Mouse (Mus musculus): ENCODE measurements around the gene Tmem143. TPM values are rescaled to one million over a fixed set of nuclear protein-coding genes. Genes with fewer than 3 reads are reported as not detected.
"Not testable (repeated sequence)": the region's sequence is repeated elsewhere in the genome, so short reads cannot be mapped to it uniquely, and the experiment has no call there.

The Tmem143 gene
- total and polyA plus RNA-seq, 2 experiments from 2014 or later, result 4.9 to 29.7 TPM

DNA sequence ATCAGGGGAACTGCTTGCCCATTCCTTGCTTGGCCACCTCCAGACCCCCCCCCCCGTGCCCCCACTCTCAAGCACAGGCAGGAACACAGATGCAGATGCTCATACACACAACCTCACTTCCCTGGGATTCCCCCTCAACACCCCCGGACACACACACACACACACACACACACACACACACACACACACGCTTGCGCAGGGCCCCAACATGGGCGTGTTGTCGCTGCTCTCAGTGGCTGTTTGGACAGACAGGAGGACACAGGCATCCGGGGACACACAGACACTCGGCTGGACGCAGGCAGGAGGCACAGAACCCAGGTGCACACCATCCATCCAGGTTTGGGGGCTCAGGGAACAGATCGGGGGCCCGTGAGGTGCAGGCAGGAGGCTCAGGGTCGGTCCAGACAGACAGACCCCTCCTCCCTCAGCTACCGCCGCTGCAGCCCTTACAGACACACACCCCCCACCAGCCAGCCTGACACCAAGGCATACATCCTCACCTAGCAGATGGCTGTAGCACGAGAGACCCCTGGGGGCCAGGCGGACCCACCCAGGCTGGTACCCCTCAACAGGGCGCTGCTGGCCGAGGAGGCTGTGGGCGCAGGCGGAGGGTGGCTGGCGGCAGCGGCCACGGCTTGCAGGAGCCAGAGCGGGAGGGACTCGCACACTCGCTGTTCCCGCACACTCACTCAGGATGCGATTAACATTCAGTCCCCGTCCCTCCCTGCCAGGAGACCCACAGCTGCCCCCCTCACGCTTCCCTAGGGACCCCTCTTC lies 26.3 kb upstream of the Tmem143 start:
- Histone ChIP-seq H3K27ac (ENCODE audit: low read depth, low read length) (no peak overlapping the region), H3K4me3 (ENCODE audit: low read depth, low read length) (peak overlapping the region; percentile 39), H3K27me3 (ENCODE audit: insufficient read depth, low read length) (no peaks in the 10 kb centered on the region; the same call in 1 of the 2 replicates), H3K4me1 (ENCODE audit: insufficient read depth) (peaks cover 30% of the 10 kb centered on the region), H3K36me3 (ENCODE audit: insufficient read depth) (peaks cover 9% of the 10 kb centered on the region), H3K9me3 (ENCODE audit: low read length) (no peaks in the 10 kb centered on the region), H3K4me2 (ENCODE audit: low read depth) (peak overlapping the region; percentile 85), H3K9ac (peak overlapping the region; percentile 61)
- no peak for TF ChIP-seq CTCF (IDR thresholded peaks at IDR 0.05; ENCODE audit: low read depth)
- DNase-seq, result peak; percentile 35
- ATAC-seq, result no peak; the same call in 1 of the 2 replicates
- under 1% methylated on average over 30 of the region's 30 CpGs for WGBS

DNA sequence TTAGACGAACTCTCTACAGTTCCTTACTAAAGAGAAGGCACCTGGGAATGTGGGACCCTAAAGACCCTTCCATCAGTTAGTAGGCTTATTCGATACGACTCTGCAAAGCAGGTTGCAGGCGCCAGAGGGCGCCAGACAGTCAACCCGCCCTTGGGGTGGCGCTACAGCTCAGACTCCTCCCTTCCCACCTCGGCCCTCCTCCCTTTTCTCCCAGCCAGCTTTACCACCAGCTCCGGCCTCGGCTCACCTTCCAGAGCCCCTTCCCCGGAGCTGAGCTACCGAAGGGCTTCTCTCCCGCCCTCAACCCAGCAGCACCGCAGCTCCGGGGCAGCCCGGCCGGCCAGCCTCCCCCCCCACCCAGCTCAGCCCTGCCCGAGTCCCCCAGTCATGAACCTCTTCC lies 24.1 kb upstream of the Tmem143 start, which contains the start of gene Kdelr1:
Gene Kdelr1 (plus strand): TSS at position 149 of the 400 bp plus-strand sequence.
- 3% methylated on average over 18 of the region's 18 CpGs for WGBS
- DNase-seq, result peak; percentile 95
- ATAC-seq, result peak; percentile 81
- H3K36me3 ChIP-seq (ENCODE audit: insufficient read depth), result peaks cover 29% of the 10 kb centered on the region
- peak within 1 kb of the TSS; percentile 90 for H3K9ac ChIP-seq
- peaks cover 25% of the 10 kb centered on the region for H3K4me1 ChIP-seq (ENCODE audit: insufficient read depth)
- H3K27ac ChIP-seq (ENCODE audit: low read depth, low read length), result peak within 1 kb of the TSS; percentile 85
- TF ChIP-seq CTCF (IDR thresholded peaks at IDR 0.05; ENCODE audit: low read depth), result peak; percentile 96
- H3K4me2 ChIP-seq (ENCODE audit: low read depth), result peak within 1 kb of the TSS; percentile 87
- H3K27me3 ChIP-seq (ENCODE audit: insufficient read depth, low read length), result no peaks in the 10 kb centered on the region; the same call in 1 of the 2 replicates
- no peaks in the 10 kb centered on the region for H3K9me3 ChIP-seq (ENCODE audit: low read length)
- peak within 1 kb of the TSS; percentile 81 for H3K4me3 ChIP-seq (ENCODE audit: low read depth, low read length)

DNA sequence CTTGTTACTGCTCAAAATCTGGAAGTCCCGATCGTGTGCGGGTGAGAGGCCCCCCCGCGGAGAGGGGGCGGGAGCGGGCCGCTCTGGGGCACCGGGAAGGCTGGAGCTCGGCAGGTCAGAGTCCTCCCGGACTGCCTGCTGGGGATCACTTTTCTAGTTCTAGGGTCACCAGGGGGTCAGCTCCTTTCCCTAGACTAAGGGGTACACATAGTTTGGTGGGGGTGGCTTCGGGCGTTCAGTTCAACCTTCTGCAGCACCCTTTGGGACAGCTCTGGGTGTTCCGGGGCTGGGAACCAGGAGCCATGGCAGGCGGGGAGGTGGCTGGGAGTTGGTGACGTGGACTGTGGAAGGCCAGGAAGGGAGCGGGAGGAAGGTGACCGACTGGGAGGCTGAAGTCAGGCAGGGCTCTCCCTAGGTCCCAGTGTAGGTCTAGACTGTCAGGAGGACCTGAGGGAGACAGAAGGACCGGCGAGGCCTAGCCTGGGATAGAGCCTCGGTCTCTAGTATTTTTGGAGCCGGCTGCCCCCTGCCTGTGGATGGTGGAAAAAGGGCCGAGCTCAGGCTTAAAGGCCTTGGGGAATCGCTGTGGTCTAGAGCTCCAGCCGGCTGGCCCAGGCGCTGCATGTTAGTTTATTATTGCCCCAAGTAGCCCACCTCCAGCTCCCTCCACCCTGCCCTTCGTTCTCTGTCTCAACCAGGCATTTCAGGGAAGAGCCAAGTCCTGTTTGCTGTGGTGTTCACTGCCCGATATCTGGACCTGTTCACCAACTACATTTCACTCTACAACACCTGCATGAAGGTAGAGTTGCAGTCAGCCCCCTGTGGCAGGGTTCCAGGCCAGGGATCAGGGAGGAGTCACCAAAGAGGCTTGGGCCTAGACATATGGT lies 23.4 kb upstream of the Tmem143 start:
- peak; percentile 61 for DNase-seq
- WGBS, result 3% methylated on average over 28 of the region's 28 CpGs
- peaks cover 33% of the 10 kb centered on the region for H3K36me3 ChIP-seq (ENCODE audit: insufficient read depth)
- TF ChIP-seq CTCF (IDR thresholded peaks at IDR 0.05; ENCODE audit: low read depth), result peak; percentile 49
- H3K9ac ChIP-seq, result peak overlapping the region; percentile 90
- H3K27ac ChIP-seq (ENCODE audit: low read depth, low read length), result peak overlapping the region; percentile 85
- no peaks in the 10 kb centered on the region; the same call in 1 of the 2 replicates for H3K27me3 ChIP-seq (ENCODE audit: insufficient read depth, low read length)
- ATAC-seq, result peak; percentile 50
- H3K9me3 ChIP-seq (ENCODE audit: low read length), result no peaks in the 10 kb centered on the region
- peak overlapping the region; percentile 81 for H3K4me3 ChIP-seq (ENCODE audit: low read depth, low read length)
- H3K4me2 ChIP-seq (ENCODE audit: low read depth), result peak overlapping the region; percentile 87
- peaks cover 19% of the 10 kb centered on the region; the same call in 1 of the 2 replicates for H3K4me1 ChIP-seq (ENCODE audit: insufficient read depth)

DNA sequence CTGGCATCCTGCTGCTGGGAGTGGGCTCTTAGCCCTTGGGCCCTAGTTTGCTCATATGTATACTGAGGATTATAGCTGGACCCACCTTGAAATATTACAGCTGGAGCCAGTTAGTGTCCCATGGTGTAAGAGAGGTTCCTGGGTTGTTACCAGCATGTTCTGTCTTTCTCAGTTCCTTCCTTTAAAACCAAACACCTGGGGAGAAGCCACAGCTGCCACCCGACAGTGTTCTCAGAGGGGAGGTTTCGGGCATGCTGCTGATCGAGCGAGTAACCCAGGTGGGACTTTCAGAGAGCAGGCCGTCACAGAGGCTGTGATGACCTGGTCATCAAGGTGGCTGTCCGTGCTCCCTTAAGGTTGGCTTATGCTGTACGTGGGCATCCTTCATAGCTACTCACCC lies 19.8 kb upstream of the Tmem143 start:
- Histone ChIP-seq H3K9me3 (ENCODE audit: low read length) (no peaks in the 10 kb centered on the region), H3K36me3 (ENCODE audit: insufficient read depth) (peaks cover 65% of the 10 kb centered on the region), H3K27me3 (ENCODE audit: insufficient read depth, low read length) (no peaks in the 10 kb centered on the region), H3K4me1 (ENCODE audit: insufficient read depth) (0 out of 2 replicates have a peak, but pooled peaks cover 5% of the 10 kb centered on the region), H3K4me3 (ENCODE audit: low read depth, low read length) (no peak overlapping the region), H3K4me2 (ENCODE audit: low read depth) (no peak overlapping the region), H3K9ac (no peak overlapping the region), H3K27ac (ENCODE audit: low read depth, low read length) (no peak overlapping the region)
- 98% methylated on average over 7 of the region's 7 CpGs for WGBS
- no peak for ATAC-seq
- TF ChIP-seq CTCF (IDR thresholded peaks at IDR 0.05; ENCODE audit: low read depth), result no peak
- no peak for DNase-seq

DNA sequence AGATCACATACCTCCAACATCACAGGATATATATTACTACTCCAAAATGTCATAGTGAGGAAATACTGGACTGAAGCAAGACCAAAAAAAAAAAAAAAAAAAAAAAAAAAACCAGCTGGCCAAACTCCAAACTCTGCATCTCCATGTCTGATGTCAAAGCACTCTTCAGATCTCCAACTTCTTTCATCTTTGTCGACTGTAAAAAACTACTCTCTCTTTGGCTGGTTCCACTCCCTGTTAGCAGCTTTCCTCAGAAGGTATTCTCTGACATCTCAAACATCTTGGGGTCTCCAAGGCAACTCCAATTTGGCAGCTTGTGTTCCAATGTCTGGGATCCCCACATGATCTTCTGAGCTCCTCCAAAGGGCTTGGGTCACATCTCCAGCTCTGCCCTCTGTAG lies 18.5 kb upstream of the Tmem143 start, which contains the start of gene Grin2d:
Gene Grin2d (minus strand): TSS at position 101 of the 400 bp plus-strand sequence.
- ATAC-seq; H3K4me2 ChIP-seq (ENCODE audit: low read depth); H3K27ac ChIP-seq (ENCODE audit: low read depth, low read length); H3K4me3 ChIP-seq (ENCODE audit: low read depth, low read length); H3K9me3 ChIP-seq (ENCODE audit: low read length); H3K9ac ChIP-seq; H3K4me1 ChIP-seq (ENCODE audit: insufficient read depth); DNase-seq; H3K27me3 ChIP-seq (ENCODE audit: insufficient read depth, low read length): not testable (repeated sequence)
- H3K36me3 ChIP-seq (ENCODE audit: insufficient read depth), result peaks cover 79% of the 10 kb centered on the region
- 94% methylated on average over 1 of the region's 1 CpGs for WGBS

DNA sequence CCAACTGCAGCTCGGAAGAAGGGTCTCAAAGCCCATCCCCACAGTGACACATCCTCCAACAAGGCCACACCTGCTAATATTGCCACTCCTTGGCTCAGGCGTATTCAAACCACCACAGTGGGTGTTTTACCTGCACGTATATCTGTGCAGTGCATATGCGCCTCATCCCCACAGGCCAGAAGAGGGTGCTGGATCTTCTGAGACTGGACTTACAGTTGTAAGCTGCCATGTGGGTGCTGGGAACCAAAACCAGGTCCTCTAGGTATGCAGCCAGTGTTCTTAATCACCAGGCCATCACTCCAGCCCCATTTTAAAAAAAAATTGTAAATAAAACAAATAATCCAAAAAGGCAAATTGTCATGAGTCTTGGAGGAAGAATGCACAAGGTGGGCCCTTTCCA lies 16.2 kb upstream of the Tmem143 start:
- no peak for DNase-seq
- Histone ChIP-seq H3K4me3 (ENCODE audit: low read depth, low read length) (no peak overlapping the region), H3K9ac (no peak overlapping the region), H3K4me1 (ENCODE audit: insufficient read depth) (no peaks in the 10 kb centered on the region), H3K27ac (ENCODE audit: low read depth, low read length) (no peak overlapping the region), H3K36me3 (ENCODE audit: insufficient read depth) (peaks cover 88% of the 10 kb centered on the region), H3K27me3 (ENCODE audit: insufficient read depth, low read length) (no peaks in the 10 kb centered on the region), H3K9me3 (ENCODE audit: low read length) (no peaks in the 10 kb centered on the region), H3K4me2 (ENCODE audit: low read depth) (no peak overlapping the region)
- no peak for TF ChIP-seq CTCF (IDR thresholded peaks at IDR 0.05; ENCODE audit: low read depth)
- WGBS, result 100% methylated on average over 4 of the region's 4 CpGs
- ATAC-seq, result no peak

Data from forebrain, postnatal 0 days (tissue).